ENCODE assay signal across 9 mouse cellular contexts in the genomic region with DNA sequence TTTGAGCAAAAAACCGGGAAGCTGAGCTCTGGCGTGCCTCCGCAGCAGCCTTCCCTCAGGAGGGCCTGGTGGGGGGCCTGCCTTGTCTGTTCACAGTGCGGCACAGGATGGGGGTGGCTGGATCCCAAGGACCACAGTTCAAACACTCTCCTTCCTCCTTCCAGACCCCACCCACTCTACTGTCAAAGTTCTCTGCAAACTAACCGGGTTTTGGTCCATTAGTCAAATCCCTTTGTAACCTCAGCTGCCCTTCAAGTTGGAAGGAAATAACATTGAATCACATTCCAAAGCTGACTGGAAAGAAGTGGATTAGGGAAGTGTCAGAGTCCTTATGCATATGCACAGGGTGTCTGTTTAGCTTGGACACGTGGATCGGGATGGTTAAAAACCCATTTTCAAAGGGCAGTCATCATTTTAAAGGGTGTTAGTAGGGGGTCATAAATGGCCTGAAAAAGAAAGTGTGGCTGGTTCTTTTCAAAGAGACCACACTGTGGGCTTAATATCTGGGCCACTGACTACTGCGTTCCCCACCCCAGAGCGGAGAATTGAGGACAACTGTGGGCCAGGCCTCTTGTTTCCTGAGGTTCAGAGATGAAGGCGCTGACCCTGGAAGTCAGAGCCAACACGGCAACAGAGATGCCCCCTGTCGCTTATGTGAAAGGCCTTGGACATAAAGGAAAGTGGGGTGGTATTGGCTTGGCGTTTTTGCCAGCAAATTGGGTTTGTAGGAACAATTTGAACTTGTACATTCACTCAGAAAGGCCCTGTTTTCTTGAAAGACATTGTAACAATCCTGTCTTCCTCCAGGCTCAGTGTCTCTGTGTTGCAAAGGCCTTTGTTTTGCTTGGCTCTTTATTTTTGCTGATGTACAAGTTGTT.
DNase-seq lines count a peak whose midpoint lies in the region; ATAC-seq and TF ChIP-seq lines count a peak whose summit lies in the region.
"Had no signal": no experiment of that assay in that cellular context is flagged by ENCODE, and none has a peak within 500 bp of the region (broad histone marks: within the 10 kb centered on the region; RNA-seq: fewer than 3 reads in every experiment).

No protein-coding gene starts in this region.

- peak overlapping the region; percentile 35; the same call in 1 of the 2 replicates for H3K4me3 ChIP-seq in forebrain, embryonic 15.5 days
- H3K4me3 ChIP-seq in hindbrain, postnatal 0 days (ENCODE audit: low read length): no peak overlapping the region
- H3K4me3 ChIP-seq in liver, embryonic 12.5 days: no peak overlapping the region
- peak overlapping the region; percentile 39; the same call in 1 of the 2 replicates for H3K4me3 ChIP-seq in stomach, postnatal 0 days (ENCODE audit: low read depth, low read length)
- H3K4me3 ChIP-seq: erythroblast, embryonic 14.5 days had no signal

- whole genome bisulfite sequencing in forebrain, embryonic 15.5 days: 15% methylated on average over 13 of the region's 13 CpGs
- WGBS in hindbrain, postnatal 0 days: 19% methylated on average over 13 of the region's 13 CpGs
- 44% methylated on average over 13 of the region's 13 CpGs for WGBS in liver, embryonic 12.5 days (ENCODE audit: insufficient replicate concordance)
- 50% methylated on average over 13 of the region's 13 CpGs for WGBS in stomach, postnatal 0 days

- H3K27me3 ChIP-seq in forebrain, embryonic 15.5 days: no peaks in the 10 kb centered on the region
- no peaks in the 10 kb centered on the region for H3K27me3 ChIP-seq in hindbrain, postnatal 0 days (ENCODE audit: insufficient read depth, low read length)
- H3K27me3 ChIP-seq in liver, embryonic 12.5 days (replicated peaks): peaks cover 20% of the 10 kb centered on the region
- H3K27me3 ChIP-seq in stomach, postnatal 0 days (ENCODE audit: control insufficient read depth, insufficient read depth, low read length): no peaks in the 10 kb centered on the region

- H3K27ac ChIP-seq in forebrain, embryonic 15.5 days (replicated peaks): peak overlapping the region; percentile 66
- H3K27ac ChIP-seq in hindbrain, postnatal 0 days: peak overlapping the region; percentile 77; the same call in 1 of the 2 replicates
- no peak overlapping the region for H3K27ac ChIP-seq in liver, embryonic 12.5 days
- peak overlapping the region; percentile 67; the same call in 1 of the 2 replicates for H3K27ac ChIP-seq in stomach, postnatal 0 days (replicated peaks)

- H3K4me2 ChIP-seq in forebrain, embryonic 15.5 days (replicated peaks): peak overlapping the region; percentile 59
- H3K4me2 ChIP-seq in hindbrain, postnatal 0 days (ENCODE audit: low read depth, low read length): peak overlapping the region; percentile 73
- peak overlapping the region; percentile 66 for H3K4me2 ChIP-seq in liver, embryonic 12.5 days
- H3K4me2 ChIP-seq in stomach, postnatal 0 days (replicated peaks; ENCODE audit: low read depth): peak overlapping the region; percentile 75

- no peak; the same call in 1 of the 2 replicates for ATAC-seq in forebrain, embryonic 15.5 days (replicated peaks)
- ATAC-seq in hindbrain, postnatal 0 days: no peak
- no peak for ATAC-seq in liver, embryonic 12.5 days
- peak; percentile 54; the same call in 1 of the 2 replicates for ATAC-seq in stomach, postnatal 0 days (ENCODE audit: low FRiP score, low TSS enrichment)

- H3K9ac ChIP-seq in forebrain, embryonic 15.5 days (replicated peaks): peak overlapping the region; percentile 44; the same call in 1 of the 2 replicates
- H3K9ac ChIP-seq in hindbrain, postnatal 0 days (replicated peaks; ENCODE audit: low read length): no peak overlapping the region
- no peak overlapping the region for H3K9ac ChIP-seq in liver, embryonic 12.5 days
- H3K9ac ChIP-seq in stomach, postnatal 0 days (ENCODE audit: low read length): 0 out of 2 replicates have a peak overlapping the region, but pooled peaks have one; percentile 61

- peaks cover 20% of the 10 kb centered on the region for H3K4me1 ChIP-seq in forebrain, embryonic 15.5 days
- peaks cover 9% of the 10 kb centered on the region for H3K4me1 ChIP-seq in hindbrain, postnatal 0 days (ENCODE audit: insufficient read depth, low read length)
- peaks cover 10% of the 10 kb centered on the region; the same call in 1 of the 2 replicates for H3K4me1 ChIP-seq in liver, embryonic 12.5 days
- no peaks in the 10 kb centered on the region; the same call in none of the 2 replicates for H3K4me1 ChIP-seq in stomach, postnatal 0 days (replicated peaks; ENCODE audit: control insufficient read depth, insufficient read depth)

- no peaks in the 10 kb centered on the region for H3K9me3 ChIP-seq in forebrain, embryonic 15.5 days
- no peaks in the 10 kb centered on the region for H3K9me3 ChIP-seq in hindbrain, postnatal 0 days (ENCODE audit: low read length)
- H3K9me3 ChIP-seq in liver, embryonic 12.5 days (replicated peaks): no peaks in the 10 kb centered on the region
- H3K9me3 ChIP-seq in stomach, postnatal 0 days (ENCODE audit: control insufficient read depth, low read length): no peaks in the 10 kb centered on the region

- TF ChIP-seq EP300 in stomach, postnatal 0 days (optimal IDR thresholded peaks at IDR 0.05): no peak

- DNase-seq in cerebellum, postnatal 14 days: peak; percentile 15 to 17
- DNase-seq in cerebellum, adult 11-12 months: no peak
- peak; percentile 18 for DNase-seq in hindbrain, postnatal 0 days (ENCODE audit: low spot score)
- DNase-seq in stomach, postnatal 0 days (ENCODE audit: low spot score): no peak
- DNase-seq in frontal cortex, postnatal 14 days (ENCODE audit: low spot score in 2 of 2): no peak
- no peak for DNase-seq in urinary bladder, postnatal 4 days (ENCODE audit: low spot score in 2 of 2)

- H3K36me3 ChIP-seq in forebrain, embryonic 15.5 days: no peaks in the 10 kb centered on the region
- no peaks in the 10 kb centered on the region for H3K36me3 ChIP-seq in hindbrain, postnatal 0 days (ENCODE audit: insufficient read depth, low read length)
- H3K36me3 ChIP-seq in liver, embryonic 12.5 days: no peaks in the 10 kb centered on the region
- no peaks in the 10 kb centered on the region for H3K36me3 ChIP-seq in stomach, postnatal 0 days (ENCODE audit: control insufficient read depth, insufficient read depth, low read length)

- TF ChIP-seq CTCF in hindbrain, postnatal 0 days (IDR thresholded peaks at IDR 0.05; ENCODE audit: low read depth): no peak
- TF ChIP-seq CTCF in stomach, postnatal 0 days (IDR thresholded peaks at IDR 0.05; ENCODE audit: low read depth): no peak

Comparison
In these comparisons a context has a peak if more than half of its experiments do, and no peak if none do; other contexts are left out.
1. DNase-seq: peak in cerebellum, postnatal 14 days (2 of 2) and hindbrain, postnatal 0 days (single experiment); none in cerebellum, adult 11-12 months (single experiment), stomach, postnatal 0 days (single experiment), frontal cortex, postnatal 14 days (0 of 2) and urinary bladder, postnatal 4 days (0 of 2).
2. H3K4me3 ChIP-seq: peak in forebrain, embryonic 15.5 days (single experiment) and stomach, postnatal 0 days (single experiment); none in hindbrain, postnatal 0 days (single experiment) and liver, embryonic 12.5 days (single experiment).
3. H3K9ac ChIP-seq: peak in forebrain, embryonic 15.5 days (single experiment) and stomach, postnatal 0 days (single experiment); none in hindbrain, postnatal 0 days (single experiment) and liver, embryonic 12.5 days (single experiment).
4. Peak in every context shown above with its lines, with median percentiles within 50 percentile points of each other: H3K4me2 ChIP-seq.